Mouse (Mus musculus): ENCODE results near the gene Smg7. TPM values are rescaled to one million over a fixed set of nuclear protein-coding genes. Genes with fewer than 3 reads are reported as not detected.

Smg7 gene
- polyA plus RNA-seq, 1 experiment from 2014 or later: 27.3 TPM

DNA sequence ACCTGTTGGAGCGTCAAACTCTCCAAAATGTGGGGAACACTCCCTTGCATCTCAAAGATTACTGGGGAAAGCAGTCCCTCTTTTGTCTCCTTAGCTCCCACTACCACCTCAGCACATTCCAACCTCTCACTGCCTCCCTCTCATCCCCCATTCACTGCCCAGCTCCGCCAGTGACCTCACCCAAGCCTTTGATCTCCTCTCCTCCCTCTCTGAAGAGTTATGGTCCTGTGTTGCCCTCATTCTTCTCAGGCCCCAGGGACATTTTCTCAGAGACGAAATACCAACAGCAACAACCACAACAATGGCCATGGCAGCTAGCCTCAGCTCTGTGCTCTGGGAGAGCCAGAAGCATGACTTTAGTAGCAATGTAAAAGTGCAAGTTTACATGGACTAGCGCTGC is 111.2 kb downstream of the Smg7 start:
- no peaks in the 10 kb centered on the region for H3K9me3 ChIP-seq (ENCODE audit: control insufficient read depth, low read length)
- no peak overlapping the region for H3K27ac ChIP-seq (ENCODE audit: low read depth, low read length)
- H3K4me2 ChIP-seq (ENCODE audit: low read length): no peak overlapping the region
- no peaks in the 10 kb centered on the region for H3K36me3 ChIP-seq (ENCODE audit: control insufficient read depth, insufficient read depth, low read length)
- no peak for ATAC-seq
- H3K4me3 ChIP-seq (ENCODE audit: low read length): no peak overlapping the region
- no peak overlapping the region for H3K9ac ChIP-seq (ENCODE audit: low read depth, low read length)
- 19% methylated on average over 4 of the region's 4 CpGs for WGBS
- H3K4me1 ChIP-seq (ENCODE audit: control insufficient read depth, insufficient read depth, low read depth, low read length): peaks cover 5% of the 10 kb centered on the region; the same call in 1 of the 2 replicates
- H3K27me3 ChIP-seq (replicated peaks; ENCODE audit: control insufficient read depth, insufficient read depth, low read length): no peaks in the 10 kb centered on the region

GRCm38 (mm10) chr1:152790821-152791220 is 111.6 kb downstream of the Smg7 start:
- no peak overlapping the region for H3K4me3 ChIP-seq (ENCODE audit: low read length)
- H3K9ac ChIP-seq (ENCODE audit: low read depth, low read length): no peak overlapping the region
- no peak for ATAC-seq
- no peak overlapping the region for H3K27ac ChIP-seq (ENCODE audit: low read depth, low read length)
- no peaks in the 10 kb centered on the region for H3K36me3 ChIP-seq (ENCODE audit: control insufficient read depth, insufficient read depth, low read length)
- no peak overlapping the region for H3K4me2 ChIP-seq (ENCODE audit: low read length)
- WGBS: 30% methylated on average over 6 of the region's 6 CpGs
- H3K27me3 ChIP-seq (replicated peaks; ENCODE audit: control insufficient read depth, insufficient read depth, low read length): no peaks in the 10 kb centered on the region
- no peaks in the 10 kb centered on the region for H3K9me3 ChIP-seq (ENCODE audit: control insufficient read depth, low read length)
- peaks cover 5% of the 10 kb centered on the region; the same call in 1 of the 2 replicates for H3K4me1 ChIP-seq (ENCODE audit: control insufficient read depth, insufficient read depth, low read depth, low read length)

DNA sequence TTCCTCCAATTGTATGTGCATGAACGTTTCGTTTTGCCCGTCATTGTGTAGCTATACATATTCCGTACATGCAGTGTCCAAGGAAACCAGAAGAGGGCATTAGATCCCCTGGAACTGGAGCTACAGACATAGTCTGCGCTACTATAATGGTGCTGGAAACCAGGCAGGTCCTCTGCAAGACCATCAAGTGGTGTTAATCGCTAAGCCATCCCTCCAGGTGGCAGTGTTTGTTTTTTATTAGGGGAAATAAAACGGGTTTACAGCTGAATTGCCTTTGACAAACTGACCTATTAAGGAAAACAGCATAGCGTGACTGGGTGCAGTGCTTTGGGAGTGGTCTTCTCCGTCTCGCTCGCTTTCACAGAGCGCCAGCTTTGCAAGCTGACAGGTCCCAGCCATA is 112.2 kb downstream of the Smg7 start:
- H3K4me3 ChIP-seq (ENCODE audit: low read length): no peak overlapping the region
- H3K36me3 ChIP-seq (ENCODE audit: control insufficient read depth, insufficient read depth, low read length): no peaks in the 10 kb centered on the region
- H3K4me2 ChIP-seq (ENCODE audit: low read length): no peak overlapping the region
- WGBS: 33% methylated on average over 12 of the region's 12 CpGs
- ATAC-seq: no peak
- no peak overlapping the region for H3K9ac ChIP-seq (ENCODE audit: low read depth, low read length)
- H3K9me3 ChIP-seq (ENCODE audit: control insufficient read depth, low read length): no peaks in the 10 kb centered on the region
- no peaks in the 10 kb centered on the region for H3K27me3 ChIP-seq (replicated peaks; ENCODE audit: control insufficient read depth, insufficient read depth, low read length)
- no peak overlapping the region for H3K27ac ChIP-seq (ENCODE audit: low read depth, low read length)
- peaks cover 5% of the 10 kb centered on the region; the same call in 1 of the 2 replicates for H3K4me1 ChIP-seq (ENCODE audit: control insufficient read depth, insufficient read depth, low read depth, low read length)

DNA sequence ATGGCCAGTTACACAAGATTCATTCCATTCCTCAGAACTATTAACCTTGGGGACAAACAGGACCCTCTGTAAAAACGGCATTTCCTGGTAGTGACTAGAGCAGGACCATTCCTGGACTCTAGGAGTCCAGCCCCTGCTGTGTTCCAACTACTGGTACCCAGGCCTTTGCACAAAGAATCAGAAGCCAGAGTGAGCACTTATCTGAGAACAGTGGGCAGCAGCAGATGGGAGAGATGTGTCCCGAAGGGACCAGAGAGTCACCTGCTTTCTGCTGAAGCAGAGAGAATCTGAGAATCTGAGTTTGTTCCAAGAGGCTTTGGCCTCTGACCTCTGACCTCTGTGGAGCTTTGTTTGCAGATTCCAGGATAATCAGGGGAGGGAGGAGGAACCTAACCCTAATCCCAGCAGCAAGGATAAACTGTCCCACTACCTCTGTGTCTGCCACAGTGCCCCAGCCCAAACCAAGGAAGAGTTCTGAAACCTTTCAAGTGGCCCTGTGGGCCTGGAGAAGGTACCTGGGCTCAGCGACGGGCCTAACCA is 114.3 kb downstream of the Smg7 start:
- no peak for ATAC-seq
- Histone ChIP-seq H3K9ac (ENCODE audit: low read depth, low read length) (no peak overlapping the region), H3K27ac (ENCODE audit: low read depth, low read length) (no peak overlapping the region), H3K4me1 (ENCODE audit: control insufficient read depth, insufficient read depth, low read depth, low read length) (peaks cover 5% of the 10 kb centered on the region; the same call in 1 of the 2 replicates), H3K27me3 (replicated peaks; ENCODE audit: control insufficient read depth, insufficient read depth, low read length) (no peaks in the 10 kb centered on the region), H3K4me2 (ENCODE audit: low read length) (no peak overlapping the region), H3K4me3 (ENCODE audit: low read length) (no peak overlapping the region), H3K36me3 (ENCODE audit: control insufficient read depth, insufficient read depth, low read length) (no peaks in the 10 kb centered on the region), H3K9me3 (ENCODE audit: control insufficient read depth, low read length) (no peaks in the 10 kb centered on the region)
- 46% methylated on average over 4 of the region's 4 CpGs for WGBS

Other genes with a start within 250 kb of the Smg7 start
- 0.13 TPM in 1 of 2 replicates, not detected in the other for gene Apobec4, start 152.1 kb downstream of the Smg7 start, polyA plus RNA-seq (2015; fragmentation: Nextera tagmentation; extraction: Ambion mirVana)
- 18.4 and 19.4 TPM in 2 replicates for gene Rgl1, start 136.3 kb downstream of the Smg7 start, polyA plus RNA-seq (2015; fragmentation: Nextera tagmentation; extraction: Ambion mirVana)
- 300 and 315 TPM in 2 replicates for gene Arpc5, start 136.1 kb downstream of the Smg7 start, polyA plus RNA-seq (2015; fragmentation: Nextera tagmentation; extraction: Ambion mirVana)
- 2.7 and 2.9 TPM in 2 replicates for gene Ncf2, start 102.5 kb downstream of the Smg7 start, polyA plus RNA-seq (2015; fragmentation: Nextera tagmentation; extraction: Ambion mirVana)
- 75.4 and 83.4 TPM in 2 replicates for gene Nmnat2, start 52.3 kb upstream of the Smg7 start, polyA plus RNA-seq (2015; fragmentation: Nextera tagmentation; extraction: Ambion mirVana)

Measured in hindbrain, embryonic 16.5 days (tissue).